Mouse (Mus musculus) limb, embryonic 13.5 days (tissue): ENCODE data around the gene Gm17617. TPM values are rescaled to one million over a fixed set of nuclear protein-coding genes. Genes with fewer than 3 reads are reported as not detected.

Experiments
- ATAC-seq: fragments of 200-750 bp; cut with Nextera tagmentation; 2 replicates; pipeline ENCODE4 v1.8.0; 2017; ENCODE audit warnings: low read depth, moderate number of reproducible peaks, moderate TSS enrichment; ENCODE audit not compliant: low FRiP score
- H3K27ac ChIP-seq: fragments of 300-500 bp; sonication (generic); 2 replicates; pipeline ENCODE4 v1.5.1; 2015; ENCODE audit warnings: inconsistent platforms, mild to moderate bottlenecking, moderate library complexity
- H3K27me3 ChIP-seq: fragments of 300-500 bp; sonication (generic); 2 replicates; pipeline ENCODE4 v1.6.1; 2015; ENCODE audit warnings: mild to moderate bottlenecking, inconsistent platforms
- H3K36me3 ChIP-seq: fragments of 300-500 bp; sonication (generic); 2 replicates; pipeline ENCODE4 v1.6.1; 2015; ENCODE audit warnings: inconsistent platforms, mild to moderate bottlenecking, moderate library complexity
- H3K4me1 ChIP-seq: fragments of 300-500 bp; sonication (generic); 2 replicates; pipeline ENCODE4 v1.6.1; 2015; ENCODE audit warnings: inconsistent platforms
- H3K4me2 ChIP-seq: fragments of 300-500 bp; sonication (generic); replicated peaks from 2 replicates; pipeline ENCODE4 v1.6.1; 2015; ENCODE audit warnings: inconsistent platforms, mild to moderate bottlenecking, moderate library complexity
- H3K4me3 ChIP-seq: fragments of 300-500 bp; sonication (generic); 2 replicates; pipeline ENCODE4 v1.5.1; 2015; ENCODE audit warnings: moderate library complexity, mild to moderate bottlenecking, inconsistent platforms
- H3K9ac ChIP-seq: fragments of 300-500 bp; sonication (generic); 2 replicates; pipeline ENCODE4 v1.6.1; 2015; ENCODE audit warnings: mild to moderate bottlenecking, inconsistent platforms
- H3K9me3 ChIP-seq: fragments of 300-500 bp; sonication (generic); 2 replicates; pipeline ENCODE4 v1.6.1; 2016; ENCODE audit warnings: inconsistent platforms
- WGBS: fragments of 180-500 bp; shearing (Covaris S2); methylation state at CpG from one replicate; pipeline ENCODE4 v1.1.7; 2015; 5-methylcytosine and 5-hydroxymethylcytosine counted together
- polyA plus RNA-seq: library from polyadenylated mRNA; unstranded; fragments of >200 nt; fragmentation: Nextera tagmentation; extraction: Ambion mirVana; gene quantifications from 2 replicates; pipeline ENCODE4 v1.2.1, GENCODE M21; 2015

Gm17617 gene
- not detected in 2 replicates for polyA plus RNA-seq

- Histone ChIP-seq H3K27ac (no peak within 1 kb of the TSS), H3K27me3 (no peaks in the 10 kb centered on the region), H3K4me1 (no peaks in the 10 kb centered on the region), H3K9me3 (no peaks in the 10 kb centered on the region), H3K4me3 (no peak within 1 kb of the TSS), H3K36me3 (peaks cover 48% of the 10 kb centered on the region), H3K9ac (no peak within 1 kb of the TSS), H3K4me2 (no peak within 1 kb of the TSS)
- no peak for ATAC-seq
- WGBS: 95% methylated on average over 2 of the region's 2 CpGs
Measured at GRCm38 (mm10) chr13:55133448-55133847, at the start of gene Gm17617. Gene Gm17617, minus strand, starts transcription at chr13:55133548.

- Histone ChIP-seq H3K9ac (peak overlapping the region; percentile 56), H3K27me3 (no peaks in the 10 kb centered on the region), H3K4me3 (peak overlapping the region; percentile 41), H3K9me3 (no peaks in the 10 kb centered on the region), H3K36me3 (no peaks in the 10 kb centered on the region), H3K27ac (peak overlapping the region; percentile 81), H3K4me2 (peak overlapping the region; percentile 61), H3K4me1 (no peaks in the 10 kb centered on the region)
- peak; percentile 84; the same call in 1 of the 2 replicates for ATAC-seq
- WGBS: 4% methylated on average over 23 of the region's 23 CpGs
Measured at GRCm38 (mm10) chr13:55182173-55182894, 49.0 kb upstream of the Gm17617 start.

- no peaks in the 10 kb centered on the region for H3K4me1 ChIP-seq
- ATAC-seq: no peak
- 61% methylated on average over 2 of the region's 2 CpGs for whole genome bisulfite sequencing
- no peaks in the 10 kb centered on the region for H3K27me3 ChIP-seq
- H3K9ac ChIP-seq: no peak overlapping the region; the same call in 1 of the 2 replicates
- no peaks in the 10 kb centered on the region for H3K36me3 ChIP-seq
- peak overlapping the region; percentile 81; the same call in 1 of the 2 replicates for H3K27ac ChIP-seq
- no peaks in the 10 kb centered on the region for H3K9me3 ChIP-seq
- peak overlapping the region; percentile 61 for H3K4me2 ChIP-seq
- H3K4me3 ChIP-seq: peak overlapping the region; percentile 41
Measured at GRCm38 (mm10) chr13:55181786-55182172, 48.4 kb upstream of the Gm17617 start.

- Histone ChIP-seq H3K9ac (no peak overlapping the region), H3K27me3 (no peaks in the 10 kb centered on the region), H3K36me3 (no peaks in the 10 kb centered on the region), H3K4me3 (no peak overlapping the region), H3K4me2 (no peak overlapping the region), H3K4me1 (no peaks in the 10 kb centered on the region), H3K9me3 (no peaks in the 10 kb centered on the region), H3K27ac (no peak overlapping the region)
- no peak for ATAC-seq
- WGBS: 85% methylated on average over 3 of the region's 3 CpGs
Measured at GRCm38 (mm10) chr13:55179591-55179990, 46.2 kb upstream of the Gm17617 start.

GRCm38 (mm10) chr13:55178556-55178955 lies 45.2 kb upstream of the Gm17617 start:
- WGBS: 41% methylated on average over 2 of the region's 2 CpGs
- Histone ChIP-seq H3K4me2 (no peak overlapping the region), H3K36me3 (no peaks in the 10 kb centered on the region), H3K4me3 (no peak overlapping the region), H3K9me3 (no peaks in the 10 kb centered on the region), H3K27ac (no peak overlapping the region), H3K9ac (no peak overlapping the region), H3K4me1 (no peaks in the 10 kb centered on the region), H3K27me3 (no peaks in the 10 kb centered on the region)
- ATAC-seq: no peak

GRCm38 (mm10) chr13:55177903-55178496 lies 44.7 kb upstream of the Gm17617 start:
- 64% methylated on average over 4 of the region's 4 CpGs for WGBS

GRCm38 (mm10) chr13:55176265-55176664 lies 42.9 kb upstream of the Gm17617 start:
- Histone ChIP-seq H3K27me3 (no peaks in the 10 kb centered on the region), H3K4me3 (no peak overlapping the region), H3K9ac (no peak overlapping the region), H3K27ac (no peak overlapping the region), H3K4me2 (no peak overlapping the region), H3K9me3 (no peaks in the 10 kb centered on the region), H3K36me3 (no peaks in the 10 kb centered on the region), H3K4me1 (peaks cover 9% of the 10 kb centered on the region)
- no peak for ATAC-seq
- 83% methylated on average over 6 of the region's 6 CpGs for WGBS

More at GRCm38 (mm10) chr13:55177903-55178496, 44.7 kb upstream of the Gm17617 start:
- peak overlapping the region; percentile 44; the same call in 1 of the 2 replicates for H3K27ac ChIP-seq
- no peaks in the 10 kb centered on the region for H3K9me3 ChIP-seq
- no peak overlapping the region for H3K9ac ChIP-seq
- no peaks in the 10 kb centered on the region for H3K36me3 ChIP-seq
- ATAC-seq: no peak
- no peak overlapping the region for H3K4me2 ChIP-seq
- no peak overlapping the region for H3K4me3 ChIP-seq
- H3K27me3 ChIP-seq: no peaks in the 10 kb centered on the region
- no peaks in the 10 kb centered on the region for H3K4me1 ChIP-seq

- ATAC-seq: peak; percentile 42; the same call in 1 of the 2 replicates
- 66% methylated on average over 11 of the region's 11 CpGs for WGBS
Measured at GRCm38 (mm10) chr13:55174347-55174746, 41.0 kb upstream of the Gm17617 start.

GRCm38 (mm10) chr13:55172336-55172770 lies 39.0 kb upstream of the Gm17617 start:
- 48% methylated on average over 7 of the region's 7 CpGs for WGBS
- H3K4me3 ChIP-seq: 0 out of 2 replicates have a peak overlapping the region, but pooled peaks have one; percentile 5
- peaks cover 16% of the 10 kb centered on the region for H3K4me1 ChIP-seq
- no peak overlapping the region for H3K9ac ChIP-seq
- 0 out of 2 replicates have a peak, but pooled peaks cover 5% of the 10 kb centered on the region for H3K9me3 ChIP-seq
- H3K27me3 ChIP-seq: no peaks in the 10 kb centered on the region
- peak overlapping the region; percentile 16; the same call in 1 of the 2 replicates for H3K27ac ChIP-seq
- H3K36me3 ChIP-seq: no peaks in the 10 kb centered on the region
- ATAC-seq: no peak
- peak overlapping the region; percentile 39 for H3K4me2 ChIP-seq

More at GRCm38 (mm10) chr13:55174347-55174746, 41.0 kb upstream of the Gm17617 start:
- Histone ChIP-seq H3K36me3 (no peaks in the 10 kb centered on the region), H3K27me3 (no peaks in the 10 kb centered on the region), H3K4me3 (no peak overlapping the region), H3K9me3 (0 out of 2 replicates have a peak, but pooled peaks cover 5% of the 10 kb centered on the region), H3K9ac (no peak overlapping the region), H3K4me2 (no peak overlapping the region), H3K4me1 (peaks cover 11% of the 10 kb centered on the region), H3K27ac (0 out of 2 replicates have a peak overlapping the region, but pooled peaks have one; percentile 33)

- Histone ChIP-seq H3K27me3 (no peaks in the 10 kb centered on the region), H3K27ac (peak overlapping the region; percentile 16; the same call in 1 of the 2 replicates), H3K9me3 (0 out of 2 replicates have a peak, but pooled peaks cover 5% of the 10 kb centered on the region), H3K4me2 (peak overlapping the region; percentile 39), H3K4me3 (peak overlapping the region; percentile 5; the same call in 1 of the 2 replicates), H3K9ac (peak overlapping the region; percentile 43), H3K36me3 (no peaks in the 10 kb centered on the region), H3K4me1 (peaks cover 16% of the 10 kb centered on the region)
- WGBS: 12% methylated on average over 26 of the region's 26 CpGs
- ATAC-seq: peak; percentile 74
Measured at GRCm38 (mm10) chr13:55171517-55172335, 38.4 kb upstream of the Gm17617 start.

GRCm38 (mm10) chr13:55168958-55169369 lies 35.6 kb upstream of the Gm17617 start:
- Histone ChIP-seq H3K36me3 (0 out of 2 replicates have a peak, but pooled peaks cover 7% of the 10 kb centered on the region), H3K4me3 (no peak overlapping the region), H3K4me1 (peaks cover 16% of the 10 kb centered on the region), H3K9me3 (0 out of 2 replicates have a peak, but pooled peaks cover 5% of the 10 kb centered on the region), H3K27me3 (no peaks in the 10 kb centered on the region), H3K4me2 (no peak overlapping the region), H3K9ac (0 out of 2 replicates have a peak overlapping the region, but pooled peaks have one; percentile 8), H3K27ac (peak overlapping the region; percentile 23; the same call in 1 of the 2 replicates)
- WGBS: 51% methylated on average over 13 of the region's 13 CpGs
- peak; percentile 78 for ATAC-seq
